Mouse (Mus musculus): ENCODE data around the gene Agpat2. TPM values are rescaled to one million over a fixed set of nuclear protein-coding genes. Genes with fewer than 3 reads are reported as not detected.

Gene Agpat2
- total and polyA plus RNA-seq, 3 experiments = 22.3 to 42.4 TPM; not detected in 1

GRCm38 (mm10) chr2:26573807-26574206, 30.4 kb downstream of the Agpat2 start (continued):
- TF ChIP-seq MAZ (IDR thresholded peaks at IDR 0.05; ENCODE audit: low read depth, low read length) (no peak), CHD2 (IDR thresholded peaks at IDR 0.05; ENCODE audit: low read length) (no peak), NELFE (IDR thresholded peaks at IDR 0.05; ENCODE audit: low read depth, low read length) (no peak)

DNA sequence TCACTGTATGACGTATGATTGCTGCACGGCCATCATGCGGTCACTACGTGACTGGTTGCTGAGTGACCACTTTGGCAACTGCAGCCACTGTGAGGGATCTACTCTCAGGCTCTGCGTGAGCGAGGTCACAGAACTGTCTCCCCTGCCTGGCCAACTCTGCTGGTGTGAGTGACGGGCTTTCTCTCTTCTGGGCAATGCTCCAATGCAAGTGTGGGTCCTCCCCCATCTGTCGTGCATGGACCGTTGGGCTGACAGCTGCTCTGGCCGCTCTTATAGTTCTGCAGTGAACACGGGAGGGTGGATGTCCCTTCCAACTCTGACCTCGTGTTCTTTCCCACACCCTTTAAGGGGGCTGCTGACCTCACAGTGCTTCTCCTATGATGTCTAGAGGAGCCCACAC, 30.8 kb downstream of the Agpat2 start:
- peaks cover 0 to 27% of the 10 kb centered on the region in 2 experiments; a peak in 2 of 4 replicates for H3K36me3 ChIP-seq (ENCODE audit: control insufficient read depth in 1 of 2, insufficient read depth in 2 of 2, low read length in 2 of 2)
- H3K27ac ChIP-seq (ENCODE audit: control insufficient read depth, low read depth, low read length) = no peak overlapping the region
- peaks cover 0 to 4% of the 10 kb centered on the region in 2 experiments; a peak in 3 of 4 replicates for H3K27me3 ChIP-seq (ENCODE audit: control insufficient read depth in 1 of 2, insufficient read depth in 2 of 2, low read length in 2 of 2)
- TF ChIP-seq POLR2AphosphoS2 (IDR thresholded peaks at IDR 0.05; ENCODE audit: low read length) (no peak), NRF1 (IDR thresholded peaks at IDR 0.05; ENCODE audit: insufficient read depth, low read depth, low read length, poor library complexity, severe bottlenecking) (no peak), MAX (IDR thresholded peaks at IDR 0.05; ENCODE audit: low read length) (no peak), TBP (IDR thresholded peaks at IDR 0.05; ENCODE audit: low read depth, low read length) (no peak), ELF1 (IDR thresholded peaks at IDR 0.05; ENCODE audit: low read depth, low read length) (no peak), EP300 (IDR thresholded peaks at IDR 0.05; ENCODE audit: low read depth in 1 of 2, low read length in 2 of 2) (no peak), RCOR1 (IDR thresholded peaks at IDR 0.05; ENCODE audit: low read depth, low read length) (no peak), CTCF (IDR thresholded peaks at IDR 0.05 in 2 of 3, conservative IDR thresholded peaks at IDR 0.05 in 1 of 3; ENCODE audit: control insufficient read depth in 1 of 3, insufficient read depth in 1 of 3, low read depth in 2 of 3, low read length in 3 of 3, poor library complexity in 1 of 3, severe bottlenecking in 1 of 3) (no peak), CHD1 (IDR thresholded peaks at IDR 0.05; ENCODE audit: low read depth, low read length) (no peak), RAD21 (IDR thresholded peaks at IDR 0.05; ENCODE audit: low read depth, low read length) (no peak), MYB (IDR thresholded peaks at IDR 0.05; ENCODE audit: low read depth, low read length) (no peak), SIN3A (IDR thresholded peaks at IDR 0.05; ENCODE audit: low read length) (no peak), HCFC1 (IDR thresholded peaks at IDR 0.05; ENCODE audit: low read depth, low read length) (no peak), POLR2AphosphoS5 (IDR thresholded peaks at IDR 0.05; ENCODE audit: borderline replicate concordance, low read depth, low read length) (no peak), GATA1 (IDR thresholded peaks at IDR 0.05; ENCODE audit: low read depth, low read length) (no peak), TCF12 (IDR thresholded peaks at IDR 0.05; ENCODE audit: low read depth, low read length) (no peak), CHD2 (IDR thresholded peaks at IDR 0.05; ENCODE audit: low read length) (no peak), MAZ (IDR thresholded peaks at IDR 0.05; ENCODE audit: low read depth, low read length) (no peak), GABPA (IDR thresholded peaks at IDR 0.05; ENCODE audit: low read depth, low read length) (no peak)
- H3K4me3 ChIP-seq (ENCODE audit: control insufficient read depth in 1 of 2, insufficient read depth in 1 of 2, low read depth in 2 of 2, low read length in 2 of 2) = no peak overlapping the region
- peaks cover 34 to 65% of the 10 kb centered on the region in 2 experiments for H3K4me1 ChIP-seq (ENCODE audit: control insufficient read depth in 1 of 2, insufficient read depth in 2 of 2, low read length in 2 of 2)
- H3K9me3 ChIP-seq (replicated peaks; ENCODE audit: insufficient read depth, low read length) = no peaks in the 10 kb centered on the region
- no peak overlapping the region for H3K9ac ChIP-seq (ENCODE audit: control insufficient read depth, low read depth, low read length, poor library complexity, severe bottlenecking)
- peaks cover 2% of the 10 kb centered on the region; the same call in 1 of the 2 replicates for H3K79me2 ChIP-seq (ENCODE audit: control insufficient read depth, insufficient read depth, low read length, poor library complexity)
- no peak for DNase-seq (ENCODE audit: low read depth, low spot score)

Data from MEL (cell line).